Mouse (Mus musculus) liver, adult 10 weeks (tissue): ENCODE data around the gene Aif1l. TPM values are rescaled to one million over a fixed set of nuclear protein-coding genes. Genes with fewer than 3 reads are reported as not detected.

Source experiments
- polyA plus RNA-seq: library from polyadenylated mRNA; stranded (reverse); fragments of 350-450 nt; fragmentation: Illumina TruSeq; extraction: RNeasy Lipid Tissue Mini Kit (QIAGEN cat#74804); gene quantifications from one replicate; pipeline ENCODE4 v1.2.3, GENCODE M21; 2014; ENCODE audit warnings: low read depth, low replicate concordance

The Aif1l gene
- 0.56 TPM for polyA plus RNA-seq

GRCm38 (mm10) chr2:31950058-31950871 is at the start of gene Aif1l:
TSS of gene Aif1l (plus strand) at chr2:31950139.

GRCm38 (mm10) chr2:31974141-31974808 is 24.3 kb downstream of the Aif1l start, which contains the start of gene Nup214:
TSS of gene Nup214 (plus strand) at chr2:31974436.

Other genes starting within 250 kb of the Aif1l start
- gene Qrfp, start 139.6 kb upstream of the Aif1l start, polyA plus RNA-seq, result not detected
- not detected for gene Fibcd1, start 104.1 kb upstream of the Aif1l start, polyA plus RNA-seq
- 0.08 TPM for gene Lamc3, start 62.8 kb upstream of the Aif1l start, polyA plus RNA-seq
- 11.0 TPM for gene Nup214, start 24.3 kb downstream of the Aif1l start, polyA plus RNA-seq
- 0.19 TPM for gene Fam78a, start 134.7 kb downstream of the Aif1l start, polyA plus RNA-seq
- gene Plpp7, start 145.4 kb downstream of the Aif1l start, polyA plus RNA-seq, result not detected
- 7.5 TPM for gene Prrc2b, start 200.9 kb downstream of the Aif1l start, polyA plus RNA-seq